Mouse (Mus musculus) C2C12 (cell line): ENCODE results near the gene Ebf1.

Source experiments
- CEBPB ChIP-seq: IDR thresholded peaks from one replicate; pipeline ENCODE4 v1.6.1; 2011; ENCODE audit warnings: low read depth, mild to moderate bottlenecking, control low read depth, moderate library complexity
- CTCF ChIP-seq: IDR thresholded peaks from one replicate; pipeline ENCODE4 v1.5.1; 2011; ENCODE audit not compliant: control insufficient read depth, insufficient read depth, insufficient read length
- FOSL1 ChIP-seq: IDR thresholded peaks from one replicate; pipeline ENCODE4 v1.8.0; 2011; ENCODE audit warnings: mild to moderate bottlenecking, low read length; ENCODE audit not compliant: poor library complexity, insufficient read depth, severe bottlenecking
- MAX ChIP-seq: IDR thresholded peaks from one replicate; pipeline ENCODE4 v1.6.1; 2011; ENCODE audit warnings: mild to moderate bottlenecking, control low read depth
- MYOD1 ChIP-seq: IDR thresholded peaks from one replicate; pipeline ENCODE4 v1.6.1; 2011; ENCODE audit warnings: low read depth; ENCODE audit not compliant: control insufficient read depth, insufficient read length
- MYOG ChIP-seq: IDR thresholded peaks from one replicate; pipeline ENCODE4 v1.6.1; 2011; ENCODE audit not compliant: control insufficient read depth, insufficient read length; ENCODE audit errors: extremely low read depth
- USF1 ChIP-seq: IDR thresholded peaks from one replicate; pipeline ENCODE4 v1.6.1; 2011; ENCODE audit warnings: low read depth, mild to moderate bottlenecking, control low read depth, moderate library complexity

- TF ChIP-seq CTCF (no peak), USF1 (no peak), MAX (no peak), CEBPB (no peak), MYOD1 (no peak), MYOG (no peak), FOSL1 (no peak)
Observed at GRCm38 (mm10) chr11:44729931-44730330, 112.8 kb downstream of the Ebf1 start.
